Mouse (Mus musculus) T-cell, adult 2 months (primary cell): ENCODE results near the gene Fam189a1.

Experiments used
- DNase-seq: peaks from one replicate; pipeline ENCODE4 v3.0.0; 2022; ENCODE audit warnings: low spot score

Gene Fam189a1

GRCm38 (mm10) chr7:65104207-65105096, 51.9 kb downstream of the Fam189a1 start:
- no peak for DNase-seq

- DNase-seq: no peak
These were observed 54.7 kb downstream of the Fam189a1 start for GRCm38 (mm10) chr7:65101661-65102060.

GRCm38 (mm10) chr7:65097708-65098107, 58.7 kb downstream of the Fam189a1 start:
- no peak for DNase-seq

GRCm38 (mm10) chr7:65095631-65096107, 60.7 kb downstream of the Fam189a1 start:
- no peak for DNase-seq

GRCm38 (mm10) chr7:65093314-65093713, 63.1 kb downstream of the Fam189a1 start:
- DNase-seq: no peak

- no peak for DNase-seq
These were observed 64.9 kb downstream of the Fam189a1 start for GRCm38 (mm10) chr7:65091486-65091885.

GRCm38 (mm10) chr7:65085972-65086371, 70.4 kb downstream of the Fam189a1 start:
- no peak for DNase-seq

GRCm38 (mm10) chr7:65082778-65083091, 73.6 kb downstream of the Fam189a1 start:
- no peak for DNase-seq

GRCm38 (mm10) chr7:65081979-65082777, 74.2 kb downstream of the Fam189a1 start:
- no peak for DNase-seq

- no peak for DNase-seq
These were observed 80.2 kb downstream of the Fam189a1 start for GRCm38 (mm10) chr7:65076134-65076533.

- no peak for DNase-seq
These were observed 82.2 kb downstream of the Fam189a1 start for GRCm38 (mm10) chr7:65074194-65074593.

- DNase-seq: no peak
These were observed 82.8 kb downstream of the Fam189a1 start for GRCm38 (mm10) chr7:65073555-65073954.

- no peak for DNase-seq
These were observed 90.2 kb downstream of the Fam189a1 start for GRCm38 (mm10) chr7:65066211-65066610.

GRCm38 (mm10) chr7:65065457-65065856, 90.9 kb downstream of the Fam189a1 start:
- DNase-seq: no peak

- DNase-seq: no peak
These were observed 91.7 kb downstream of the Fam189a1 start for GRCm38 (mm10) chr7:65064638-65065037.

GRCm38 (mm10) chr7:65064096-65064495, 92.3 kb downstream of the Fam189a1 start:
- no peak for DNase-seq

GRCm38 (mm10) chr7:65060163-65060799, 96.1 kb downstream of the Fam189a1 start:
- DNase-seq: no peak

- no peak for DNase-seq
These were observed 99.5 kb downstream of the Fam189a1 start for GRCm38 (mm10) chr7:65056864-65057263.

- no peak for DNase-seq
These were observed 104.4 kb downstream of the Fam189a1 start for GRCm38 (mm10) chr7:65051986-65052385.

- DNase-seq: no peak
These were observed 107.0 kb downstream of the Fam189a1 start for GRCm38 (mm10) chr7:65049236-65049954.

- DNase-seq: no peak
These were observed 108.7 kb downstream of the Fam189a1 start for GRCm38 (mm10) chr7:65047700-65048099.

GRCm38 (mm10) chr7:65046690-65047089, 109.7 kb downstream of the Fam189a1 start:
- no peak for DNase-seq
